Mouse (Mus musculus): ENCODE measurements around the gene Celf1. TPM values are rescaled to one million over a fixed set of nuclear protein-coding genes. Genes with fewer than 3 reads are reported as not detected.
"Not testable (repeated sequence)": the region's sequence is repeated elsewhere in the genome, so short reads cannot be mapped to it uniquely, and the experiment has no call there.

Gene Celf1
- total RNA-seq (2022) = 10 to 100 TPM; 50.7 to 66.2 (median 63.7) TPM

GRCm38 (mm10) chr2:90940233-90941229, at the start of gene Celf1:
TSS of gene Celf1 (plus strand) at chr2:90940382.
- peak; percentile 70 to 75 for DNase-seq (ENCODE audit: low spot score in 2 of 2)

DNA sequence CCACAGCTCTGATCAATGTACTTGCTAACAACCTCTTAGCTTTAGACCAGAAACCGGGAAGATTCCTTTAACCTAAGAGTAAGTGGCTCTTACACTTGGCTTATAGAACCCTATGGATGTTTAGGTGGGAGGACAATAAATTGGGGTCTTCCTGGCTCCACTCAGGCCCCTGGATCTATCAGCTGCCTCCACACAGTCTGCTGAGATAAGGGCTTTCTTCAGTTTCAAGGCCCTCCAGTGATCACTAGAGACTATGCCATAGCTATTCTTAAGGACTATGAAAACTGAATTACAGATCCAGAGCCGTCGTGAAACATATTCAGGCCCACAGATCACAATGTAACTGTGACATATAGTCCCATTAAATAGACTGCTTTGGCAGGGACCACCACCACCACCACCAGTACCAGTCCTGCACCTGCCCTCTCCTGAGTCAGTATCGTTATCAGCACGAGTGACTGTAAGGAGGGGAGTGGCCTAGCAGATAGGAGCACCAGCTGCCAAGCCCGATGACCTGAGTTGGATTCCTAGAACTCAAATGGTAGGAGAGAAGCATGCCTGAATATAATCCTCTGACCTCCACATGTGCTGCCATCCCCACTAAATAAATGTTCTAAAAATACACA, 46.4 kb upstream of the Celf1 start:
- DNase-seq (ENCODE audit: low spot score in 2 of 2) = no peak

- DNase-seq (ENCODE audit: low spot score in 2 of 2) = not testable (repeated sequence)
These were observed 45.9 kb upstream of the Celf1 start for GRCm38 (mm10) chr2:90894299-90894677.

- no peak for DNase-seq (ENCODE audit: low spot score in 2 of 2)
These were observed 36.8 kb upstream of the Celf1 start for GRCm38 (mm10) chr2:90903398-90903797.

- DNase-seq (ENCODE audit: low spot score in 2 of 2) = peak; percentile 72 to 75
These were observed 35.9 kb upstream of the Celf1 start, which contains the start of the genes Kbtbd4 and Ndufs3 for GRCm38 (mm10) chr2:90904076-90904855. TSS of gene Kbtbd4 (plus strand) at chr2:90904740. TSS of gene Ndufs3 (minus strand) at chr2:90904827.

DNA sequence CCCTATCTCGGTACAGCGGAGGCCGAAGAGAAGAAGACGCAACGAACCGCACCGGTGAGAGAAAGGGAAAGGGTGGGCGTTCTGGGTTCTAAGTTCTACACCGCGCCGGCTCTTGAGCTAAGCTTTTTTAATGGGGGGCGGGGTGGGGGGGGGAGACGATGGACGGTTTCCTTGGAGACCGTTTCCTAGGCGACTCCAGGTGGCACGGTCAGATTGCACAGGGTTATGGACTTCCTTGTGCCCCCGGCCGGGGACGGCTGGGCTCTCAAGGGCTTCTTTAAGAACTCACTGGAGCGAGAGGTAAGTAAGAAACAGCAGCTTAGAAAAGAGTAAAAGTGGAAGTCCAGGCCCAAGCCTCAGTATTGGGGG, 35.3 kb upstream of the Celf1 start:
- DNase-seq (ENCODE audit: low spot score in 2 of 2) = no peak

DNA sequence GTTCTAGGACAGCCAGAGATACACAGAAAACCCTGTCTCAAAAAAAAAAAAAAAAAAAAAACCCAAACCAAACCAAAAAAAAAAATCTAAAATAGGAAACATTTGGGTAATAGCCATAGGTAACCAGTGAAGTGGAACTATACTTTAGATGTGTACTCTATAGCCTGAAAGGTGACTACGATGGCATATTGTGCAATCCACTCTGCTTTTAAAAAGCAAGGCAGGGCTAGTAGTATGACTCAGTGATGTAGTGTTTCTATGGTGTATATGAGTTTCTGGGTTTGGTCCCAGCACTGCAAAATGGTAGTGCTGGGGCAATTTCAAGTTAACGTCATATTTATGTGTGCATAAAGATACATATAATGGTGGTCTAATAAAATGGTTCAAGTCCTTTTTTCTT, 33.5 kb upstream of the Celf1 start:
- DNase-seq (ENCODE audit: low spot score in 2 of 2) = no peak

- no peak for DNase-seq (ENCODE audit: low spot score in 2 of 2)
These were observed 29.3 kb upstream of the Celf1 start for GRCm38 (mm10) chr2:90910861-90911260.

DNA sequence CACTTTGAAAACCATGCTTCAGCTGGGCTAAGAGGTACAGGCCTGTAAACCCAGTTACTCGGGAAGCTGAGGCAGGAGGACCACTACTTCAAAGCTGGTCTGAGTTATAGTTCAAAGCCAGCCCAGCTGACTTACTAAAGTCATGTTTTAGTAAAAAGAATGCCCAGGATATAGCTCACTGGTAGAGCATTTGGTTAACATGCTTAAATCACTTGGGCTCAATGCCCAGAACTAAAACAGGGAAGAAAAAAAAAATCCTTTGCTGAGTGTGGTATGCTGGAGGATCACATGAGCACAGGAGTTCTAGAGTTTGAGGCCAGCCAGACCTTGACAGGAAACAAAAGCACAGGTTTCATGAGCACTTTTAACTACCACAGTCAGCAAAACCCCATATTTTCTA, 28.5 kb upstream of the Celf1 start:
- DNase-seq (ENCODE audit: low spot score in 2 of 2) = no peak

DNA sequence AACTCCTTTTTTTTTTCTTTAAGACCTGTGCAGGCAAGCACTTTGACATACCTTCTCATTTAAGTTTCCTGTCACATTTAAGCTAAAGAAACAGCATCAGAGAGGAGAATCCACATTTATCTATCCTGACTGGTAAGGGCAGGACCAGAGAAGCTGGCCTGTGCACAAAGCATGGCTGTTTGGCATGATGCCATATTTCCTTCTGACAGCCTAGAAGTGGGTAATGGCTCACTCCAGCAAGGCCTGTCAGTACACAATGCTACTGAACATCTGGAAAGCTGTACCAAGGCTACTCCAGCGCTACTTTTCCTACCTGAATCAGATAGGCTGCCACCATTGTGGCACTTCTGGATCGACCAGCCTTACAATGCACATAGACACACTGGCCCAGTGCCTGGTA, 26.5 kb upstream of the Celf1 start:
- DNase-seq (ENCODE audit: low spot score in 2 of 2) = no peak

- DNase-seq (ENCODE audit: low spot score in 2 of 2) = no peak
These were observed 24.7 kb upstream of the Celf1 start for GRCm38 (mm10) chr2:90915516-90915915.

DNA sequence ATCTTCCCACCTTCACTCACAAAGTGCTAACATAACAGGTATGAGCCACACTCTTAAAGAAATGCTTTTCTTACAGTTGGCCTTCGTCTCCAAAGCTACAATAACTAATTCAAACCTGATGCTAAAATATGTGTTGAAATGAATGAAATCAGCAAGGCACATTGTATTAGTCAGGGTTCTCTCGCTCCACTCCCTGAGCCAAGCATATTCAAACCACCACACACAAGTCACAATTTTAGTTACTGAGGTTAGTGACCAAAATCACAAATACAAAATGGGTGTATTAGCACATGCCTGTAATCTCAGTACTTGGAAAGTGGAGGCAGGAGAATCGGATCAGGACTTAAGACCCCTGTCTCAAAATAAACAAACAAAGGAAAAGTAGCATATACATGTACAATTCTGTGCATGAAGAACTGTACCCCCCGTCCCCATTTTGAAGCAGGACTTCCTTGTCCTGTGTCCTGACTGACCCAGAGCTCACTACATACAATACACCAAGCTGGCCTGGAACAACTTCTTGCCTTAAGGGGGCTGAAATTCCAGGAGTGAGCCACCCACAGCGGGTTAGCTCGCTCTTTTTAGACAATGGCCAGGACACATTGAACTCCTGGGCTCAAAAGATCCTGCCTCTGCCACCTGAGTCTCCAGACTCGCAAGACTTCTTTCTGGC, 23.5 kb upstream of the Celf1 start:
- no peak for DNase-seq (ENCODE audit: low spot score in 2 of 2)

DNA sequence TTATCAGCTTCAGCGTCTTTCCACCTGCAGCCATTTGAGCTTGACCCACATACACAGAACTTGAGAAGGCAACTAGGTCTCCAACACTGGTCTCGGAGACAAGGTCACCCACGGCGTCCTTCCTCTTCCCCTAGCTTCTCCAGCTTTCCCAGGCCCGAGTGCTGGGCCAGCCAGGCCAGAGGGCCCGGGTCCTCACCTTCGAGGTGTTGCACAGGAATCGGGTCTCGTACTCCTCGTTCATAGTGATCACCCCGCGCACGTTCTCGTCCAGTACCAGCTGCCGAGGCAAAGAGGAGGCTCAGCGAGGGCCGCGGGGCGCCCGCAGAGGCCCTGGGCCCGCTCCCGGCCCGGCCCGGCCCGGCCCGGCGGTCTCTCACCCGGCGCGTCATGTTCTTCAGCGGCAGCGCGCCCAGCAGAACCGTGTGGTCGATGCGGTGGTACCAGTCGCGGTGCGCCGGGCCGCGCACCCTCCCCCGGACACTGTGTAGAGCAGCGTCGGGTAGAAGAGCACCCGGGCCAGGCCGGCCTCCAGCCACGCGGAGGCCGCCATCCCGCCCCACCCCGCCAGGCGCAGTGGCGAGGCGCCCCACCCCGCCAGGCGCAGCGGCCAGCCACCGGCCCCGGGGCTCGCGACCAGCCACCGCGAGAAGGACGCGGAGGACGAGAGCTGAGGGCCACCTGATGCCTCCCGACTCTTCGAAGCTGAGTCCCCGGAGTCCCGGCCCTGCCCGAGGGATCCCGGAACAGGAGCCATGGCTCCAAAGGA, 22.8 kb upstream of the Celf1 start:
- DNase-seq (ENCODE audit: low spot score in 2 of 2) = peak; percentile 69 to 71

- DNase-seq (ENCODE audit: low spot score in 2 of 2) = no peak
These were observed 22.0 kb upstream of the Celf1 start for GRCm38 (mm10) chr2:90917999-90918698.

- DNase-seq (ENCODE audit: low spot score in 2 of 2) = no peak
These were observed 19.0 kb upstream of the Celf1 start for GRCm38 (mm10) chr2:90921178-90921577.

- DNase-seq (ENCODE audit: low spot score in 2 of 2) = no peak
These were observed 17.5 kb upstream of the Celf1 start for GRCm38 (mm10) chr2:90922636-90923035.

GRCm38 (mm10) chr2:90928566-90928965, 11.6 kb upstream of the Celf1 start:
- no peak for DNase-seq (ENCODE audit: low spot score in 2 of 2)

GRCm38 (mm10) chr2:90931829-90932228, 8.4 kb upstream of the Celf1 start:
- DNase-seq (ENCODE audit: low spot score in 2 of 2) = no peak

GRCm38 (mm10) chr2:90932273-90932672, 7.9 kb upstream of the Celf1 start:
- DNase-seq (ENCODE audit: low spot score in 2 of 2) = no peak

DNA sequence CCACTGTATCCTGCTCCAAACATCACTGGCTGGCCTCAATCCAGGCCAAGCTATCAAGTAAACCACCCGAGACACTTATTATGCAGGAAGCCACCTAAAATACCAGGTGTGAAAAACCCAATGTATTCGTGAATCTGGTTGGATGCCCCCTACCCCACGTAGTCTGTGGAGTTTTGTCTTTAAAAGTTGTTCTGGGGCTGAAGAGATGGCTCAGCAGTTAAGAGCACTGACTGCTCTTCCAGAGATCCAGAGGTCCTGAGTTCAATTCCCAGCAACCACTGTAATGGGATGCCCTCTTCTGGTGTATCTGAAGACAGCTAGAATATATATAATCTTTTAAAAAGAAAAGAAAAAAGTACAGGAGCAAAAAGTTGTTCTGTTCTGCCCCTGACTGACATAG, 1.8 kb upstream of the Celf1 start:
- DNase-seq (ENCODE audit: low spot score in 2 of 2) = no peak

Data from gastrocnemius, adult 8-10 months (tissue).